Mouse (Mus musculus) urinary bladder, postnatal 10 days (tissue): ENCODE data around the gene Rtkn2.
"Not testable (repeated sequence)": the region's sequence is repeated elsewhere in the genome, so short reads cannot be mapped to it uniquely, and the experiment has no call there.

Experiments
- DNase-seq: peaks from one replicate; pipeline ENCODE4 v3.0.0; 2022; ENCODE audit warnings: low spot score

Rtkn2 gene

GRCm38 (mm10) chr10:68079910-68080670, 100.7 kb downstream of the Rtkn2 start:
- no peak for DNase-seq

- no peak for DNase-seq
These were observed 102.3 kb downstream of the Rtkn2 start for GRCm38 (mm10) chr10:68081712-68082111.

DNA sequence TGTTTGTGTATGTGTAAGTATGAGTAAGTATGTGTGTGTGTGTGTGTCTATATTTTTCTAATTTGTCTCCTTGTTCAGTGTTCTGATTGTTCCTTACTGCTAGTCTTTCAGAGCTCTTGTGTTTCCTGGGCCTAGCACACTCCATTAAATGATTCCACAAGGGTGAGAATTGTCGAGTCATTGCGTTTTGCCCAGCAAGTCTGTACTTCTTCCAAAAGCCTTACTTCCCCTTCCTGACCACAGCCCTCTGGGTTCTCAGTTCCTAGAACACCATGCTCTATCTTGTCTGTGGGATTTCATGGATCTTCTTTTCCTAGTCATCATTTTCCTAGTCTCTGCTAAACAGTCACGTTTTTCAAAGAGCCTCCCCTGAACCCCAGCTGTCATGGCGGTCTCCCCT, 106.2 kb downstream of the Rtkn2 start:
- DNase-seq, result no peak

DNA sequence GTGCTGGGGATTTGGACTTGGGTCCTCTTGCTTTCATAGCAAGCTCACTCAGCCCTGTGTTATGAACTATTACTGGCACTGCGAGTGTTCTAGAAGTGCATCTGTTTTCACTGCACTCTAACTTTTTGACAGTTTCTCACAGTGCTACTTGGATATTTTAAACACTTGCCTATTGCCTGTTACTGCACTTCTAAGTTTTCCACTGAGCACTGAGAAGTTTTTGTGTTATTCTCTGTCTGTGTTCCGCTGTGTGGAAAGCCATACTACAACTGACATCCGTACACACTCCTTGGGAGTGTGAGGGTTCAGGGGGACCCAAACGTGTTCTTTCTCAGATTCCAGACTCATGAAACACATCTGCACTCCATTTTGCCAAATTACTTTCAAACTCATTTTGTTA, 107.6 kb downstream of the Rtkn2 start:
- DNase-seq, result no peak

DNA sequence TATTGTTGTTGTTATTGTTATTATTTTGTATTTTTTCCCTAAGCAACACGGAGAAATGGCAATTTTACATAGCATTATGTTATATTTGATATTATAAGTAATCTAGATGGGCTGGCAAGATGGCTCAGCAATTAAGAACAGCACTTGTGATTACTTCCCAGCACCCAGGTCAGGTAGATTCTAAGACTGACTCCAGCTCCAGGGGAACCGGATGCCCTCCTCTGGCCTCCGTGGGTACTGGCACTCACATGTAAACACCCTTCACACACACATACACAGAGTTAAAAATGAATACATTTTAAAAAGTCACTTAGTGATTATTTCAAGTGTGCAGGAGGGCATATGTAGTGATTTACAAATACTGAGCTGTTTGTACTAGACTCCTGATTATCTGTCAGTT, 108.4 kb downstream of the Rtkn2 start:
- no peak for DNase-seq

DNA sequence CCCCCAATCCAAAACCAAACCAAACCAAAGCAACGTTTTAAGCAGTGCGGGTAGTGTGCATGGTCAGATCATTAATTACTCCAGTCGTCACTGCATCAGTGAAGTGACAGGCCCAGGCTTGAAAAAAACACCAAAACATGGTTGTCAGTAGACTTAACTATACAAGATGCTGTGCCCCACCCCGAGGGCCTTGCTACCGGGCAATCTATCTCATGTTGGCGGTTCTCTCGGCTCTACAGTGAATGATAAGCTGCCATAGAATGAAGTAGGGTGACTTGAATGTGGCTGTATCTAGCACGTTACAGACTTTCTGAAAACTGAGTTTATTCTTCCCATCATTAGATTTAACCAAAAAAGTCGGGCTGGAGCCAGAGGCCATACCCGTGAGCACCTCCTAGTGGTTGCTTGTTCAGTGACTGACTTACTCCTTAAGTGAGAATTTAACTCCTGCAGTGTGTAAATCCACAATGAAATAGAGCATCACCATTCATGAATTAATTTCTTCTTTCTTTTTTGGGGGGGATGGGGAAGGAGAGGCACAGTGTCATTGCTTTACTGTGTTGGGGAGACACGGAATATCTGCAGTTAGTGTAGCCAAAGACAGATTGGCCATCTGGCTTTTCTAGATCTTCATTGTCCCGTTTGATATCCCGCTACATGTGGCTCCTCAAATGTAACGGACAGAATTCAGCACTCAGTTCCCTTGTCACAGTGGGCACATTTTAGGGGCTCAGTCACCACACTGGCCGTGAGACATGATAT, 110.2 kb downstream of the Rtkn2 start:
- no peak for DNase-seq

- DNase-seq, result no peak
These were observed 110.8 kb downstream of the Rtkn2 start for GRCm38 (mm10) chr10:68090197-68090535.

- DNase-seq, result no peak
These were observed 111.2 kb downstream of the Rtkn2 start for GRCm38 (mm10) chr10:68090544-68090943.

GRCm38 (mm10) chr10:68091011-68091410, 111.6 kb downstream of the Rtkn2 start:
- DNase-seq, result no peak

GRCm38 (mm10) chr10:68091840-68092239, 112.5 kb downstream of the Rtkn2 start:
- no peak for DNase-seq

GRCm38 (mm10) chr10:68093496-68093895, 114.1 kb downstream of the Rtkn2 start:
- DNase-seq, result no peak

DNA sequence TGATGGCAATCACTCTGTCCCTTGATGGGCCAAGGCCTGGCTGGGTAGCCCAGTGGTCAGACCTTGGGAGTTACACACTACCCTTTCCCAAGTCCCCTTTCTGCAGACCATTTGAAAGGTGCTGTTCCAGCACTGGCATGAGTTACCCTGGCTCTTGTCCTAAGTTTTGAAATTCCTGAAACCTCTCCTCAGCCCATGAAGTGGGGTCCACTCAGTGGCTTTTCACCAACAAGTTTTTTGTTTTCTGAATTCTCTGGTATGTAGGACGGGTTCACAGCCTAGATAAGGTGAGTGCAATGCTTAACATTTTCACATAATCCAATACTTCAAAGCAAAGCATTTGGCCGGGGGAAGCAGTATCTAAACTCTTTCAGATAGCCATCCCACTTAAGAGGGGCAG, 115.8 kb downstream of the Rtkn2 start:
- DNase-seq, result no peak

GRCm38 (mm10) chr10:68096395-68096794, 117.0 kb downstream of the Rtkn2 start:
- no peak for DNase-seq

GRCm38 (mm10) chr10:68097821-68098675, 118.7 kb downstream of the Rtkn2 start:
- no peak for DNase-seq

GRCm38 (mm10) chr10:68099801-68100200, 120.4 kb downstream of the Rtkn2 start:
- DNase-seq, result not testable (repeated sequence)

GRCm38 (mm10) chr10:68100506-68100905, 121.1 kb downstream of the Rtkn2 start:
- no peak for DNase-seq

DNA sequence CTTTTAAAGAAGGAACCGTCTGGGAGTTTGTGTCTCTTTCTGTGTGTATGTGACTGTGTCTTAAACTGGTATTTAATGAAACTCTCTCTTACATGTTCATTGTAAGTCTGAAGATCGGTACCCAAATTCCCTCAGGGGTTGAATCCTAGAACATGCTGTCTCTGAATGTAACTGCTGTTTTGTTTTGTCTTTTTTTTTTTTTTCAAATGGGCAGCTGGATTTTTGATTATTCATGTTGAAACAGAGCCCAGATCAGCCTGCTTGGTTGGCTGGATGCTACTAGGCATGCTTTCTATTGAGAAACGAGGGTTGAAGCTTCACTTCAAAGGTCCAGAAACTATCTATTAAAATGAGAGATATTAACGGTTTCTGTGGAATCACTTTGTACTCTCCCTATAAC, 121.9 kb downstream of the Rtkn2 start:
- no peak for DNase-seq

- DNase-seq, result no peak
These were observed 123.2 kb downstream of the Rtkn2 start for GRCm38 (mm10) chr10:68102566-68102965.

DNA sequence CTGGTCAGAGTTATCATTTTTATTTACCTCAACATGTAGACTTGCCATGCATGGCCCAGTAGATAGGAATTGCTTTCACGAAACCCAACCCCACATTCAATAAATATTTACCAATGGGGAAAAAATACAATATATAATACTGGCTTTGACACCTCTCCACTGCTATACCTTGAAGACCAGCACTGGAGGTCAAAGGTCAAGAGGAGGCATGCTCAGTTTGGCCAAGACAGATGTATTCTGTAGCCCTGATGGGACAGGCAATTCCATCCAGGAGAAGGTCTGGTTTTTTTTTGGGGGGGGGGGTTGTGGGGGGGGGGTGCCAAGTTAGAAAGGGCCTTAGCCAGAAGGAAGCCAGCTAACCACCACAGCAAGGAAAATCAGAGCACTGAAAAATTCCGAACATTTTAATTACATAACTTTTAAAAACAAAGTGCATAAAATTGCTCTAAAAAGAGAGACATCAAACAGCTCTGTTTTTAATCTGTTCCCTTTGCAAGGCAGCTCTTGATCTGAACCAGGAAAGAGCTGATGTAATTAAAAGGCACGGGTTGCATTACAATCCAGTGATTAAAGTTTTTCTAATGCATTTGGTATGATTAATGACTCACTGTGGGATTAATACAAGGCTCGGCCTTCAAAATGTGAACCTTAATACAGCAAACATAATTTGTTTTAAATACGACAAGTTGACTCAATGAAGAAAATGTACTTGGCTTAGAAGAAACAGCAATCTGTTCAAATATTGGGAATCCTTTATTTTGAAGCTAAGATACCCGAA, 123.9 kb downstream of the Rtkn2 start:
- no peak for DNase-seq

DNA sequence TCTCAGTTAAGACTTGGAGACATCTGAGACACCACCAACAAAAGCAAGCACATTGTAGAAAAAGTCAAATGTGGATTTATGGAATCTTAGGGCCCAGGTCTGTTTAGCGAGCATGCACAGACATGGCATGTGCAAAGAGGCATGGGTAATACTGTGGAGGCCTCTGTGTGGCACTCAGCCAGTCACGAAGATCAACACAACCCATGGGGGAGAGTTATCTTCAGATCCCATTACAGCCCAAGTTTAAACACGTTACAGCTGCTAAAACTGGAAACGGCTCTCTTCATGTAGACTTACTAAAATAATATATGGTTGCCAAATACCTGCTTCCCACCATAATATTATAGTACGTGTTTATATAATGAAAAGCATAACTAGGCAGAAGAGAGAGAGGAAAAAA, 124.6 kb downstream of the Rtkn2 start:
- no peak for DNase-seq

DNA sequence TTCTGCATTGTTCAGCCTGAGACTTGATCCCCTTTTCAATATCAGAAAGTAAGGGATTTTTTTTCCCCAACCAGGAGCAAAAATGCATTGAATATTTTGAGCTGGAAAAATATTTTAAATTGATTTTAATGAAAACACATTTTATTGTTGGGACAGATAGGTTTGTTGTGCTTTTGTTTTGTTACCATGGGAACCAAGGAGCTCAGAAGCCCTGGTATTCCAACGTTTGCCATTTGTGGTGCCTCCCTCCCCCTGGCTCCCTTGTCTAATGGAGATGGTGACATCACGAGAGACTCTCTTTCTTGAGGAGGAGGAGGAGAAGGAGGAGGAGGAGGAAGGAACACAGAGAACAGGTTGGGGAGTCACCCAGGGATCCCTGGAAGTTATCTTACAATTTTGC, 125.1 kb downstream of the Rtkn2 start:
- DNase-seq, result no peak
